Mouse (Mus musculus) brain, embryonic 14.5 days (tissue): Measurements from ENCODE around the gene Mdn1.

Experiments used
- CTCF ChIP-seq: fragments of 200-500 bp; IDR thresholded peaks from 2 replicates; pipeline ENCODE4 v1.5.1; 2012; ENCODE audit warnings: inconsistent platforms, mild to moderate bottlenecking, moderate library complexity, borderline replicate concordance; ENCODE audit not compliant: insufficient read depth, insufficient read length; ENCODE audit errors: extremely low read depth
- POLR2A ChIP-seq: fragments of 200-500 bp; IDR thresholded peaks from 2 replicates; pipeline ENCODE4 v1.6.1; 2012; ENCODE audit warnings: mild to moderate bottlenecking, inconsistent platforms, borderline replicate concordance; ENCODE audit not compliant: poor library complexity, insufficient read depth, insufficient read length, severe bottlenecking; ENCODE audit errors: extremely low read depth

DNA sequence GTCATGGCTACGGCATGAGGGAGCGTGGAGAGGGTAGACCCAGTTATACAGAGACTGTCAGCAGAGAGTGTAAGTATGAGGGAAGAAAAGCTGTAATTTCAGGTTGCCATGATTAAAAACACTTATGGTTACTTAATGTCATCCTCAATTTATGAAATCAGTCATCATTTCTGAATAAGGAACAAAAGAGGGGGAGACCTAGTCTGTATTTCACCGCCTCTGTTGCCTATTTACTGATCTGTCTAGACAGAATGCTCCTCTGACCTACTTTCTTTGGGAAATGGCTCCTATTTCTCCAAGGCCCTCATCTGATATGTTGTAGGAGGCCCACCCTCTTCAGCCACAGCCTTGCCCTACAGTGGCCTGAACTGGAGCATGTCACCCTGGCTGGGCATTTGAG lies 163.8 kb downstream of the Mdn1 start:
- TF ChIP-seq CTCF, result no peak
- TF ChIP-seq POLR2A, result no peak
